Mouse (Mus musculus) spleen, adult 2 months (tissue): ENCODE data around the gene Ldah.

Source experiments
- CTCF ChIP-seq: fragments of 200-500 bp; IDR thresholded peaks from 2 replicates; pipeline ENCODE4 v1.5.1; 2011; ENCODE audit warnings: mild to moderate bottlenecking, inconsistent platforms; ENCODE audit not compliant: insufficient read depth, insufficient read length, insufficient replicate concordance; ENCODE audit errors: extremely low read depth
- POLR2A ChIP-seq: fragments of 200-500 bp; IDR thresholded peaks from 2 replicates; pipeline ENCODE4 v1.6.1; 2011; ENCODE audit warnings: low read depth, low read length, inconsistent platforms

DNA sequence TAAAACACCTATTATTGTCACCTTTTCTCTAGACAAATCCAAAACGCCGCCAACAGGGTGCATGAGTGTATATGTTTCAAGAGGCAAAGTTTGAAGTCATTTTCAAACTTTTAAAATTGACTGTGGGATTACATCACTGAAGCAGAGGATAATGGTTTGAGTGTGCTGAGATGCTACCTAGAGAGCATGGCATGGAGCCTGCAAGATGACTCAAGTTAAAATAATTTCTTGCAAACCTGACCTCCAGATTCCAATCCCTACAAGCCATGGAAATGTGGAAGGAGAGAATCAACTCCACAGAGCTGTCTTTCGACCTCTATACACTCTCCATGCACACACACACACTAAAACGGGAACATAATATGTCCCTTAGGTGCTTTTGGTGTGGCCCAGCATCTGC is 104.4 kb downstream of the Ldah start:
- TF ChIP-seq CTCF: no peak
- no peak for TF ChIP-seq POLR2A
